Mouse (Mus musculus): ENCODE results near the gene Exoc3.

The Exoc3 gene

GRCm38 (mm10) chr13:74138906-74139647, 69.5 kb downstream of the Exoc3 start:
- no peak for DNase-seq (ENCODE audit: low spot score in 2 of 2)

GRCm38 (mm10) chr13:74129909-74130308, 78.6 kb downstream of the Exoc3 start:
- DNase-seq (ENCODE audit: low spot score in 2 of 2) = no peak

GRCm38 (mm10) chr13:74127571-74127970, 81.0 kb downstream of the Exoc3 start:
- DNase-seq (ENCODE audit: low spot score in 2 of 2) = no peak

GRCm38 (mm10) chr13:74122632-74123031, 85.9 kb downstream of the Exoc3 start:
- DNase-seq (ENCODE audit: low spot score in 2 of 2) = no peak

- no peak for DNase-seq (ENCODE audit: low spot score in 2 of 2)
These were observed 86.7 kb downstream of the Exoc3 start for GRCm38 (mm10) chr13:74121795-74122330.

- peak in 1 of 2 experiments; percentile 24 for DNase-seq (ENCODE audit: low spot score in 2 of 2)
These were observed 87.4 kb downstream of the Exoc3 start, which contains the start of gene Slc9a3 for GRCm38 (mm10) chr13:74121141-74121602. Slc9a3 (plus strand) TSS chr13:74121457.

All from urinary bladder, postnatal 4 days (tissue).